Mouse (Mus musculus) hindbrain, embryonic 16.5 days (tissue): Measurements from ENCODE around the gene Smim11. TPM values are rescaled to one million over a fixed set of nuclear protein-coding genes. Genes with fewer than 3 reads are reported as not detected.

ENCODE experiments used
- ATAC-seq: fragments of 200-750 bp; cut with Nextera tagmentation; 2 replicates; pipeline ENCODE4 v1.8.0; 2017; ENCODE audit warnings: moderate TSS enrichment, moderate library complexity
- H3K27ac ChIP-seq: fragments of 300-500 bp; sonication (generic); 2 replicates; pipeline ENCODE4 v1.5.1; 2014; ENCODE audit warnings: low read depth, mild to moderate bottlenecking, control low read depth, low read length, moderate library complexity
- H3K27me3 ChIP-seq: fragments of 300-500 bp; sonication (generic); replicated peaks from 2 replicates; pipeline ENCODE4 v1.6.1; 2014; ENCODE audit warnings: low read length; ENCODE audit not compliant: control insufficient read depth, insufficient read depth
- H3K36me3 ChIP-seq: fragments of 300-500 bp; sonication (generic); 2 replicates; pipeline ENCODE4 v1.6.1; 2014; ENCODE audit warnings: mild to moderate bottlenecking, low read length, moderate library complexity, mixed read lengths; ENCODE audit not compliant: control insufficient read depth, insufficient read depth
- H3K4me1 ChIP-seq: fragments of 300-500 bp; sonication (generic); 2 replicates; pipeline ENCODE4 v1.6.1; 2014; ENCODE audit warnings: low read depth, low read length; ENCODE audit not compliant: control insufficient read depth, insufficient read depth
- H3K4me2 ChIP-seq: fragments of 300-500 bp; sonication (generic); 2 replicates; pipeline ENCODE4 v1.6.1; 2014; ENCODE audit warnings: mild to moderate bottlenecking, low read length, control low read depth, moderate library complexity
- H3K4me3 ChIP-seq: fragments of 300-500 bp; sonication (generic); 2 replicates; pipeline ENCODE4 v1.5.1; 2014; ENCODE audit warnings: mild to moderate bottlenecking, low read length, control low read depth, moderate library complexity
- H3K9ac ChIP-seq: fragments of 300-500 bp; sonication (generic); 2 replicates; pipeline ENCODE4 v1.6.1; 2014; ENCODE audit warnings: low read depth, mild to moderate bottlenecking, control low read depth, low read length, moderate library complexity
- H3K9me3 ChIP-seq: fragments of 300-500 bp; sonication (generic); 2 replicates; pipeline ENCODE4 v1.6.1; 2014; ENCODE audit warnings: mild to moderate bottlenecking, low read length, moderate library complexity; ENCODE audit not compliant: control insufficient read depth
- WGBS: fragments of 180-500 bp; shearing (Covaris S2); extraction: QIAGEN DNeasy Blood & Tissue Kit; methylation state at CpG from one replicate; pipeline ENCODE4 v1.1.7; 2014; 5-methylcytosine and 5-hydroxymethylcytosine counted together
- polyA plus RNA-seq: library from polyadenylated mRNA; unstranded; fragments of >200 nt; fragmentation: Nextera tagmentation; extraction: Ambion mirVana; gene quantifications from 2 replicates; pipeline ENCODE4 v1.2.1, GENCODE M21; 2015

Gene Smim11
- polyA plus RNA-seq, 1 experiment from 2014 or later, result 57.7 TPM

GRCm38 (mm10) chr16:92353897-92354296 is 52.8 kb downstream of the Smim11 start:
- no peaks in the 10 kb centered on the region for H3K27me3 ChIP-seq
- H3K9ac ChIP-seq, result no peak overlapping the region
- H3K4me1 ChIP-seq, result peaks cover 7% of the 10 kb centered on the region
- H3K4me2 ChIP-seq, result no peak overlapping the region
- no peaks in the 10 kb centered on the region for H3K36me3 ChIP-seq
- H3K9me3 ChIP-seq, result no peaks in the 10 kb centered on the region
- no peak overlapping the region for H3K27ac ChIP-seq
- ATAC-seq, result no peak
- no peak overlapping the region for H3K4me3 ChIP-seq
- 69% methylated on average over 2 of the region's 2 CpGs for WGBS

GRCm38 (mm10) chr16:92355366-92355765 is 54.3 kb downstream of the Smim11 start:
- no peaks in the 10 kb centered on the region for H3K36me3 ChIP-seq
- H3K4me1 ChIP-seq, result peaks cover 7% of the 10 kb centered on the region
- no peak overlapping the region for H3K9ac ChIP-seq
- H3K27me3 ChIP-seq, result no peaks in the 10 kb centered on the region
- no peak overlapping the region for H3K4me3 ChIP-seq
- no peak for ATAC-seq
- H3K4me2 ChIP-seq, result no peak overlapping the region
- 83% methylated on average over 5 of the region's 5 CpGs for WGBS
- no peaks in the 10 kb centered on the region for H3K9me3 ChIP-seq
- no peak overlapping the region for H3K27ac ChIP-seq

DNA sequence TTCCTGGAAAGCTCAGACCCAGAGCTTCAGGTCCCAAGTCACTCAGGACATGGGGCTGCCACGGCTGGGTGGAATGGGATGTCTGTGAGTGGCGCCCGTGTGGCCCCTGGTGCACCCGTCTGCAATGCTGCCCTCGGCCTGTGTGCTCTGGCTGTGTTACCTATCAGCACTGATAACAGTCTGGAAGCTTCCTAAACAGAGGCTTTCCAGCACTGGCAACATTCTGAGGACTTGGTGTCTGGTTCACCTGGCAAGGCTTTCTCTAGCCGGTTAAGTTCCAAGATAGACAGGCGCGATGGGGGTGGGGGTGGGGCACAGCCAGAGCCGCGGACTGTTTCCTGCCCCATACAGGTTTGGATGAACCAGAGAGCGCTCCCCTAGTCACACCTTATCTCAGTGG is 54.9 kb downstream of the Smim11 start:
- Histone ChIP-seq H3K9ac (no peak overlapping the region), H3K4me3 (no peak overlapping the region), H3K27me3 (no peaks in the 10 kb centered on the region), H3K4me2 (no peak overlapping the region), H3K27ac (no peak overlapping the region), H3K36me3 (no peaks in the 10 kb centered on the region), H3K4me1 (peaks cover 7% of the 10 kb centered on the region), H3K9me3 (no peaks in the 10 kb centered on the region)
- no peak for ATAC-seq
- 73% methylated on average over 11 of the region's 11 CpGs for WGBS

GRCm38 (mm10) chr16:92357023-92357422 is 55.9 kb downstream of the Smim11 start:
- ATAC-seq, result no peak; the same call in 1 of the 2 replicates

DNA sequence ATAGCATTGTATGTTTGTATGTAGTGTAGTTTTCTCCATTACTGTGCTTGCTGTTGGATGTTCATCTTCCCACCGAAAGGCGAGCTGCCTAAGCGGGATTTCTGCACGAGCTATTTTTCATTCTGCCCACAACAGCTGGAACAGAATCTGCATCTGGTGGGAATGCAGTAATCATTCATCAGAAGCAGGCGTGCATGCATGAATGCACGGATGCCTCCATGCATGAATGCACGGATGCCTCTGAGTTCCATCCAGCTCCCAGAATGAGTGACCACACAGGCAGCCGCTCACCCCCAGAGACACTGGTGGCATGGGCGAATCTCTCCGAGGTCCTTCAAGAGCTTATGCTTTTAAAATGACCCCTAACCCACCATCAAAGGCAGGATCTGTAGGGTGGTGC is 56.5 kb downstream of the Smim11 start:
- H3K27ac ChIP-seq, result no peak overlapping the region
- no peak overlapping the region for H3K4me2 ChIP-seq
- WGBS, result 23% methylated on average over 10 of the region's 10 CpGs
- peaks cover 7% of the 10 kb centered on the region for H3K4me1 ChIP-seq
- no peaks in the 10 kb centered on the region for H3K36me3 ChIP-seq
- no peaks in the 10 kb centered on the region for H3K9me3 ChIP-seq
- H3K9ac ChIP-seq, result no peak overlapping the region
- no peak overlapping the region for H3K4me3 ChIP-seq
- peak; percentile 38; the same call in 1 of the 2 replicates for ATAC-seq
- no peaks in the 10 kb centered on the region for H3K27me3 ChIP-seq

More at GRCm38 (mm10) chr16:92357023-92357422, 55.9 kb downstream of the Smim11 start:
- no peaks in the 10 kb centered on the region for H3K36me3 ChIP-seq
- 50% methylated on average over 9 of the region's 9 CpGs for WGBS
- H3K27me3 ChIP-seq, result no peaks in the 10 kb centered on the region
- H3K4me1 ChIP-seq, result peaks cover 7% of the 10 kb centered on the region
- H3K27ac ChIP-seq, result no peak overlapping the region
- H3K4me3 ChIP-seq, result no peak overlapping the region
- H3K9me3 ChIP-seq, result no peaks in the 10 kb centered on the region
- no peak overlapping the region for H3K4me2 ChIP-seq
- no peak overlapping the region for H3K9ac ChIP-seq

GRCm38 (mm10) chr16:92358734-92359133 is 57.6 kb downstream of the Smim11 start:
- Histone ChIP-seq H3K27me3 (no peaks in the 10 kb centered on the region), H3K4me2 (no peak overlapping the region), H3K27ac (no peak overlapping the region), H3K36me3 (no peaks in the 10 kb centered on the region), H3K9me3 (no peaks in the 10 kb centered on the region), H3K9ac (no peak overlapping the region), H3K4me3 (no peak overlapping the region), H3K4me1 (peaks cover 7% of the 10 kb centered on the region)
- ATAC-seq, result peak; percentile 28; the same call in 1 of the 2 replicates
- WGBS, result 25% methylated on average over 9 of the region's 9 CpGs

DNA sequence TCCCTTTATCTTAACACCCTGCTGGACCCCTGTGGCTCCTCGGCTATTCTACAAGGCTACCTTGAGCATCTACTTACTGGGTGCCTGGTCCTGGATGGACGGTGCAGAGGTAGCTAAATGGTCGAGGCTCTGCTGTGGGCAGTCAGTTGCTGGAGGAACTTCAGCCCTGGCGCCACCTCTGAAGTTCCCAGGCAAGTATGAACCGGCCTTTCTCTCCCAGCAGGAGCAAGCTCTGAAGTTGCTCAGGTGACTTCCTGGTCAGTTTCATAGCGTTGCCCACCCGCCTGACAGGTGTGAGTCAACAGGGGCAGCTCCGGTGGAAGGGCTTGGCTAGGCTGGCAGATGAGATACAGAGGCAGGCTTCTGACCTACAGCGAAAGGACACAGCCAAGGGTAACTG is 58.1 kb downstream of the Smim11 start, which contains the start of gene Kcne1:
Kcne1 (minus strand) TSS at position 240 of the 400 bp plus-strand sequence.
- no peak within 1 kb of the TSS for H3K4me3 ChIP-seq
- H3K4me1 ChIP-seq, result peaks cover 7% of the 10 kb centered on the region
- H3K9ac ChIP-seq, result no peak within 1 kb of the TSS
- 64% methylated on average over 9 of the region's 9 CpGs for WGBS
- no peak within 1 kb of the TSS for H3K4me2 ChIP-seq
- H3K27ac ChIP-seq, result no peak within 1 kb of the TSS
- no peaks in the 10 kb centered on the region for H3K9me3 ChIP-seq
- H3K27me3 ChIP-seq, result no peaks in the 10 kb centered on the region
- no peaks in the 10 kb centered on the region for H3K36me3 ChIP-seq
- ATAC-seq, result no peak

DNA sequence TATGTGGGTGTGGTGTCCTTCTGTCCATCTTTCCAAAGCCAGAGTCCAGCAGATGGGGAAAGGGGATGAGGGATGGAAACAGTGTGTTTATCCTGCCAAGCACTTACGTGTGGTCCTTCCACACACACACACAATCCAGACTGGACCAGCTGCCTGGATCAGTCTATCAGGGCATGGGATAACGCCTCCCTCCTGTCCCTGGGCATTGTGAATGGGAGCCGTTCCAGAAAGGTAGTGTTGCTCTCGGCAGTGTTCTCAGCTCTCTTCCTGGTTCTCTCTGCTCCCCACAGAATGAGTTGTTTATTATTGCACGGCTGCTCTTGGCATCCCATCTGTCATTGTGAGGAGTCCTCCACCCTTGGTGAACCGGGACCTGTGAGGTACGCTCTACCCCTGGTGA is 59.6 kb downstream of the Smim11 start:
- Histone ChIP-seq H3K36me3 (no peaks in the 10 kb centered on the region), H3K4me2 (no peak overlapping the region), H3K9ac (no peak overlapping the region), H3K9me3 (no peaks in the 10 kb centered on the region), H3K4me1 (peaks cover 7% of the 10 kb centered on the region), H3K27ac (no peak overlapping the region), H3K4me3 (no peak overlapping the region), H3K27me3 (no peaks in the 10 kb centered on the region)
- no peak for ATAC-seq
- 59% methylated on average over 7 of the region's 7 CpGs for WGBS
